Mouse (Mus musculus) neural tube, embryonic 11.5 days (tissue): Measurements from ENCODE around the gene Ankfn1. TPM values are rescaled to one million over a fixed set of nuclear protein-coding genes. Genes with fewer than 3 reads are reported as not detected.

Source experiments
- ATAC-seq: fragments of 200-750 bp; cut with Nextera tagmentation; 2 replicates; pipeline ENCODE4 v1.8.0; 2017; ENCODE audit warnings: moderate number of reproducible peaks, mild to moderate bottlenecking, moderate TSS enrichment, moderate library complexity; ENCODE audit not compliant: insufficient read depth, low FRiP score, low TSS enrichment
- DNase-seq: peaks from one replicate; pipeline ENCODE4 v3.0.0-alpha.2; 2015; ENCODE audit warnings: low spot score
- H3K27ac ChIP-seq: fragments of 300-500 bp; sonication (generic); 2 replicates; pipeline ENCODE4 v1.5.1; 2014; ENCODE audit warnings: low read depth, mild to moderate bottlenecking, low read length
- H3K27me3 ChIP-seq: fragments of 300-500 bp; sonication (generic); 2 replicates; pipeline ENCODE4 v1.6.1; 2014; ENCODE audit warnings: mild to moderate bottlenecking, low read length, mixed read lengths; ENCODE audit not compliant: control insufficient read depth, insufficient read depth
- H3K36me3 ChIP-seq: fragments of 300-500 bp; sonication (generic); 2 replicates; pipeline ENCODE4 v1.6.1; 2014; ENCODE audit warnings: mild to moderate bottlenecking, low read length, moderate library complexity, mixed read lengths; ENCODE audit not compliant: control insufficient read depth, insufficient read depth
- H3K4me1 ChIP-seq: fragments of 300-500 bp; sonication (generic); 2 replicates; pipeline ENCODE4 v1.6.1; 2014; ENCODE audit warnings: low read length, mixed read lengths; ENCODE audit not compliant: control insufficient read depth, insufficient read depth
- H3K4me2 ChIP-seq: fragments of 300-500 bp; sonication (generic); 2 replicates; pipeline ENCODE4 v1.6.1; 2014; ENCODE audit warnings: low read depth, mild to moderate bottlenecking, moderate library complexity
- H3K4me3 ChIP-seq: fragments of 300-500 bp; sonication (generic); 2 replicates; pipeline ENCODE4 v1.5.1; 2014; ENCODE audit warnings: low read depth, low read length
- H3K9ac ChIP-seq: fragments of 300-500 bp; sonication (generic); 2 replicates; pipeline ENCODE4 v1.6.1; 2014; ENCODE audit warnings: mild to moderate bottlenecking, low read length
- H3K9me3 ChIP-seq: fragments of 300-500 bp; sonication (generic); 2 replicates; pipeline ENCODE4 v1.6.1; 2016; ENCODE audit warnings: low read length; ENCODE audit not compliant: control insufficient read depth
- WGBS: fragments of 180-500 bp; shearing (Covaris S2); extraction: QIAGEN DNeasy Blood & Tissue Kit; methylation state at CpG from one replicate; pipeline ENCODE4 v1.1.7; 2014; 5-methylcytosine and 5-hydroxymethylcytosine counted together
- polyA plus RNA-seq: library from polyadenylated mRNA; unstranded; fragments of >200 nt; fragmentation: Nextera tagmentation; extraction: Ambion mirVana; gene quantifications from 2 replicates; pipeline ENCODE4 v1.2.1, GENCODE M21; 2014

The Ankfn1 gene
- polyA plus RNA-seq, 1 experiment from 2014 or later = 0.62 TPM

DNA sequence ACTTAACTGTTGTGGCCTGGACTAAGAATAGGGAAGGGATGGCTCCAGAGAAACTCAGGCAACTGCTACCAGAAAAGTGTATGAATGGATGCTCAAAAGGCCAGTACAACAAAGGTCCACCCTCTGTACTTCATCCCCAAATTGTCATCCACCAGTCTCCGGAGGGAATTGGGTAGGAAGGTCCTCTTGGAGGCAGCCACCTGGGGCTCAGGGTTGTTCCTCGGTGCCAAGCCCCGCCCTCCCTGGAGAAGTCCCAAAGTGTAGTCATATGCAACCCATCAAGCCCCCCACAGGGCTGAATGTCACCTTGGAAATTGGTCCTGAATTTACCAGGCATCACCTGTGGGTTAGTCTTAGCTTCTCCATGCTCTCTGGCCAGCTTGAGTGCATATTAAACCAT, 413.5 kb downstream of the Ankfn1 start:
- Histone ChIP-seq H3K27me3 (no peaks in the 10 kb centered on the region), H3K9ac (no peak overlapping the region), H3K4me2 (no peak overlapping the region), H3K27ac (no peak overlapping the region), H3K4me1 (no peaks in the 10 kb centered on the region), H3K4me3 (no peak overlapping the region), H3K9me3 (no peaks in the 10 kb centered on the region), H3K36me3 (no peaks in the 10 kb centered on the region)
- 93% methylated on average over 3 of the region's 3 CpGs for WGBS
- ATAC-seq (no peak), DNase-seq (no peak)

DNA sequence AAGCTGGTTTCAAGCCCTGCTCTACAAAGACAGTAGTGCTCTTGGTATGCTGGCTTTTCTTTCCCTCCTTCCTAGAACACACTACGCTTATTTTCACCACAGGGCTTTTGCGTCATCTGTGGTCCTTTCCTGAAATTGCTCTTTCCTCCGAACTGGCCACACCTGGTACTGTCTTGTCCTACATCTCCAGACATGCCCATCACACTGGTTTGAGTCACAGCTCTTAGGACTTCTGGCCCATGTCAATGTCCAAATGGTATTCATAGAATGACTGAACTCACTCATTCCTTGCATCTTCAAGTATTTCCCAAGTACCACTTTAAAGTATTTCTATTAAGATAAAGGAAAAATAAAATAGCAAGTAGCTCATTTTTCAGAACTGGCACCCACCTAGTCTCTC, 416.6 kb downstream of the Ankfn1 start:
- H3K36me3 ChIP-seq = no peaks in the 10 kb centered on the region
- ATAC-seq = no peak
- no peaks in the 10 kb centered on the region for H3K9me3 ChIP-seq
- no peak overlapping the region for H3K27ac ChIP-seq
- no peak for DNase-seq
- no peak overlapping the region for H3K4me3 ChIP-seq
- H3K4me1 ChIP-seq = no peaks in the 10 kb centered on the region
- H3K4me2 ChIP-seq = no peak overlapping the region
- WGBS = 95% methylated on average over 3 of the region's 3 CpGs
- H3K9ac ChIP-seq = no peak overlapping the region
- H3K27me3 ChIP-seq = no peaks in the 10 kb centered on the region

DNA sequence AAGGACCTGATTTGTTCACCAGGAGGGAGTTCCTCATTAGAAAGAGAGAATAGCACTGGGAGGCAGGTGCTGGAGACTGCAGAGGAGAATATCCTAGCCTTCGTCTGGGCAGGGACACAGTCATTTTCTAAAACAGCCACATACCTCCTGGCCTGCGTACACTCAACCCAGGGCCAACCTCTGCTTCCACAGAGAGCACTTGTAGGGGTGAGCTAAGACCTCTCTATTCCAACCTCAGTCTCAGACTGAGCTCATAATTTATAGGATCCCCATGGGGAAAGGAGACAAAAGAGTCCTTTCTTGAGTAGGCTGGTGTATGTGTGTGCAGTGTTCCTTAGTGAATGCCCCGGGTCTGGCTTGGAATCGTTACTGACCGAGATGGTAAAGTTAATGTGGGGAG, 418.9 kb downstream of the Ankfn1 start:
- 37% methylated on average over 5 of the region's 5 CpGs for WGBS
- H3K36me3 ChIP-seq = no peaks in the 10 kb centered on the region

DNA sequence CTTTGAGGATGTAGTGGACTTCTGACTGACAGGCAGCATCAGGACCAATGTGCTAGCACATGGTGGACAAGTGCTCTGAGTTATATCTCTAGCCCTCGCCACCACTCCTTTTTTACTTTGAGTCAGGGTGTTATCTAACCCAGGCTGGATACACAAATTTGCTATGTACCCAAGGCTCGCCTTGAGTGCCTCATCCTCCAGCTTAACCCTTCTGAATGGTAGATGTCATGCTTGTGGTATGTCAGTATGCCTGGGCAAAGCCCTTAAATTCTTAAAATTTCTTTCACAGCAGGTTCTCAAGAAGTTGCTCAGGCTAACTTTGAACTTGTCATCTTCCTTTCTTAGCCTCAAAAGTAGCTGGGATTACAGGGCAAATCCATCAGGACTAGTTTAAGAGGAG, 421.0 kb downstream of the Ankfn1 start:
- DNase-seq = no peak
- Histone ChIP-seq H3K9ac (no peak overlapping the region), H3K4me1 (no peaks in the 10 kb centered on the region), H3K27ac (no peak overlapping the region), H3K4me2 (no peak overlapping the region), H3K36me3 (no peaks in the 10 kb centered on the region), H3K9me3 (no peaks in the 10 kb centered on the region), H3K4me3 (no peak overlapping the region), H3K27me3 (no peaks in the 10 kb centered on the region)
- ATAC-seq = no peak
- 82% methylated on average over 2 of the region's 2 CpGs for WGBS

More for the DNA sequence above, 418.9 kb downstream of the Ankfn1 start:
- DNase-seq (no peak), ATAC-seq (no peak)
- H3K9ac ChIP-seq = no peak overlapping the region
- H3K4me2 ChIP-seq = no peak overlapping the region
- no peak overlapping the region for H3K4me3 ChIP-seq
- H3K27me3 ChIP-seq = no peaks in the 10 kb centered on the region
- H3K9me3 ChIP-seq = no peaks in the 10 kb centered on the region
- no peaks in the 10 kb centered on the region for H3K4me1 ChIP-seq
- no peak overlapping the region for H3K27ac ChIP-seq

DNA sequence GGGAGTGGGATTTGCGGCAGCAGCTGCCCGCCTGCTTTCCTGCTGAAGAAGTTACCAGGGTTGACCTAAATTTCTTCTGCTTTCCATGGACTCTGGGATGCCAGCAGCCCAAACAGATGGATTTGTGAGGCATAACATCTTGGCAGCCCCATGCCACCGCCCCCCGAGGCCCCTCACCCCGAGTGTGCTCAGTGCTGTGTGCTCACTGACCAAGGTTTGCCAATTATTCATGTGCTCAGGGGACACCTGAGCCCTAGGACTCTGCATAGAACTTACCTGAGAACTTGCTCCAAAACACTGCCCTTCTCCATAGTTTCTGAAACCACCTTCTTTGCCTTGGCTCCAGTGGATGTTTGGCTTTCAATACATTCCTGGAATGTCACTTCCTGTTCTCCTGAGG, 421.4 kb downstream of the Ankfn1 start:
- Histone ChIP-seq H3K4me2 (no peak overlapping the region), H3K9me3 (no peaks in the 10 kb centered on the region), H3K36me3 (no peaks in the 10 kb centered on the region), H3K4me3 (no peak overlapping the region), H3K9ac (no peak overlapping the region), H3K27ac (no peak overlapping the region), H3K4me1 (no peaks in the 10 kb centered on the region), H3K27me3 (no peaks in the 10 kb centered on the region)
- ATAC-seq (no peak), DNase-seq (no peak)
- 61% methylated on average over 5 of the region's 5 CpGs for WGBS

DNA sequence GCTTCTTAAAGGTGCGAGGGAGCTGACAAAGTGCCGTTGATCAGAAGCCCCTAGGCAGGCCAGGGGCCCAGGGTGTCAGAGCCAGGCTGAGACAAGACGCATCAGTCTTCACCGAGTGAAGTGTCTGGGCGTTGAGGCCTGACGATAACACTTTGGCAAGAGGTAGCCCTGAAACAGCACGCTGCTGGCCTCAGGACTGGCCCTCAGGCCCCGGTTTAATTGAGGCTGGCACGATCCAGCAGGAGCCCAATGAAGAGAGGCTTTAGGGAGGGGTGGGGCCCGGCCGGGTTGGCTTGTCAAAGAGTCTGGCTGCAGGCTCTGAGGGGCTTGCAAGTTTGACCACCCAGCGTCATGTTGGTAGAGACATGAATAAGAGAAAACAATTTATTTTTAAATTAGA, 437.2 kb downstream of the Ankfn1 start:
- no peaks in the 10 kb centered on the region for H3K4me1 ChIP-seq
- no peak overlapping the region for H3K4me2 ChIP-seq
- no peaks in the 10 kb centered on the region for H3K27me3 ChIP-seq
- DNase-seq (no peak), ATAC-seq (no peak)
- no peaks in the 10 kb centered on the region for H3K36me3 ChIP-seq
- H3K4me3 ChIP-seq = no peak overlapping the region
- H3K9me3 ChIP-seq = no peaks in the 10 kb centered on the region
- no peak overlapping the region for H3K9ac ChIP-seq
- H3K27ac ChIP-seq = no peak overlapping the region
- WGBS = 49% methylated on average over 12 of the region's 12 CpGs

Other genes starting within 250 kb of the Ankfn1 start
- gene Pctp, start 225.2 kb upstream of the Ankfn1 start, polyA plus RNA-seq = 6.7 and 8.0 TPM in 2 replicates